Mouse (Mus musculus): Measurements from ENCODE around the gene Col9a2. TPM values are rescaled to one million over a fixed set of nuclear protein-coding genes. Genes with fewer than 3 reads are reported as not detected.

Gene Col9a2
- polyA plus RNA-seq, 1 experiment from 2014 or later = 15.4 TPM

GRCm38 (mm10) chr4:121018250-121018649, 20.9 kb upstream of the Col9a2 start:
- H3K9ac ChIP-seq (ENCODE audit: low read depth, low read length) = no peak overlapping the region
- ATAC-seq = no peak
- H3K27ac ChIP-seq (ENCODE audit: low read depth, low read length) = no peak overlapping the region
- 89% methylated on average over 3 of the region's 3 CpGs for WGBS
- peaks cover 15% of the 10 kb centered on the region for H3K4me1 ChIP-seq (ENCODE audit: control insufficient read depth, insufficient read depth, low read depth, low read length)
- no peaks in the 10 kb centered on the region for H3K9me3 ChIP-seq (ENCODE audit: control insufficient read depth, low read length)
- no peak overlapping the region for H3K4me2 ChIP-seq (ENCODE audit: low read length)
- H3K27me3 ChIP-seq (replicated peaks; ENCODE audit: control insufficient read depth, insufficient read depth, low read length) = no peaks in the 10 kb centered on the region
- H3K36me3 ChIP-seq (ENCODE audit: control insufficient read depth, insufficient read depth, low read length) = no peaks in the 10 kb centered on the region
- H3K4me3 ChIP-seq (ENCODE audit: low read length) = no peak overlapping the region

DNA sequence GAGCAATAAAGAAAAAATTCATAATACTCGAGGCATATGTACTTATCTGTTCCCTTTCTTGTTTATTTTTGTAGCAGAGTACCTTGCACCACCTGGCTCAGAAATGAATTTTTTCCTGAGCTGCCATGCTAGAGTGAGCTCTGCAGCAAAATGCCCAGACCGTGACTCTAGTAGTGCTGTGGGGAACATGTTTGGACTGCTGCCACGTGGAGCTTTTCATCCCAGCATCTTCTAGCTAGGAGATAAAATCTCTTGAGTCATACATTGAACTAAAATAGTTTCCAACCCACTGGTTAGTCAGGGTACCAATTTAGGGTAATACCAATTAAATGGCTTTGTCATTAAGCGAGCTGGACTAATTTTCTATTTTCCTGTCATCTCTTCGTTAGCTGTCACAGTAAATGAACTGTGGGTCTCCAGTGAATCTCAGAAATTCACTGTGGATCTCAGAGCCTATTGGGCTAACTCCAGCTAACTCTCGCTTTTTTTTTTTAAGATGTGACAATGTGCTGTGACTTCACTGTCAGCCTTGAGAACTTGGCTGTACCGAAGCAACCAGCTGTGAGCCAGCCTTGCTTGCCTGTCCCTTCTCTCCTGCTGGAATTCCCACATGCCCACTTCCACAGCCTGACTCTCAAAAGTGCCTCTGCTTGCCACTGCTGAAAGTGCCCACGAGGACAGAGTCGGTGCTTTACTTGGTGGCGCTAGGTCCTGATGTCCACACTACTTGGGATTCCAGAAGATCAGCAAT, 19.0 kb upstream of the Col9a2 start:
- WGBS = 68% methylated on average over 10 of the region's 10 CpGs
- no peak for ATAC-seq
- no peak overlapping the region for H3K9ac ChIP-seq (ENCODE audit: low read depth, low read length)

DNA sequence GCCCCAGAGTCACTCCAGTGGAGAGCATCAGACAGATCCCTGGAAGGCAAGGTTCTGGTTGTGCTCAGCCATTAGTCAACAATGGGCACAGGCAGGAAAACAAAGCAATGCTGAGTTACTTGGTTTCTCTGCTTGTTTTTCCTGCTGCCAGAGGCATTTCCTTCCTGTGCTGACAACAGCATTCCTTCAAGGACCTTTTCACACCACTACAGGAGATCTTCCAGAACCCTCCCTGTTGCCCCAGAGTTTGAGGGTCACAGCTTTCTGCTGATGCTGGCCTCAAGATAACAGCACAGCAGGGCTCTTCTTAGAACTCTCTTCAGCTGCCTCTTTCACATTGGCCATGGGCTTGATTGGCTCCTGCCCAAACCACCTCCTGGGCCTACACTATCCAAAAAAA, 17.3 kb upstream of the Col9a2 start:
- no peak overlapping the region for H3K27ac ChIP-seq (ENCODE audit: low read depth, low read length)
- ATAC-seq = no peak
- H3K4me1 ChIP-seq (ENCODE audit: control insufficient read depth, insufficient read depth, low read depth, low read length) = no peaks in the 10 kb centered on the region
- H3K27me3 ChIP-seq (replicated peaks; ENCODE audit: control insufficient read depth, insufficient read depth, low read length) = no peaks in the 10 kb centered on the region
- H3K4me2 ChIP-seq (ENCODE audit: low read length) = no peak overlapping the region
- H3K9me3 ChIP-seq (ENCODE audit: control insufficient read depth, low read length) = no peaks in the 10 kb centered on the region
- H3K4me3 ChIP-seq (ENCODE audit: low read length) = no peak overlapping the region
- H3K36me3 ChIP-seq (ENCODE audit: control insufficient read depth, insufficient read depth, low read length) = no peaks in the 10 kb centered on the region
- no peak overlapping the region for H3K9ac ChIP-seq (ENCODE audit: low read depth, low read length)

More for the DNA sequence above, 19.0 kb upstream of the Col9a2 start:
- Histone ChIP-seq H3K9me3 (ENCODE audit: control insufficient read depth, low read length) (no peaks in the 10 kb centered on the region), H3K27ac (ENCODE audit: low read depth, low read length) (no peak overlapping the region), H3K4me2 (ENCODE audit: low read length) (no peak overlapping the region), H3K4me1 (ENCODE audit: control insufficient read depth, insufficient read depth, low read depth, low read length) (peaks cover 6% of the 10 kb centered on the region), H3K4me3 (ENCODE audit: low read length) (no peak overlapping the region), H3K27me3 (replicated peaks; ENCODE audit: control insufficient read depth, insufficient read depth, low read length) (no peaks in the 10 kb centered on the region), H3K36me3 (ENCODE audit: control insufficient read depth, insufficient read depth, low read length) (no peaks in the 10 kb centered on the region)

- Histone ChIP-seq H3K27ac (ENCODE audit: low read depth, low read length) (no peak overlapping the region), H3K4me2 (ENCODE audit: low read length) (no peak overlapping the region), H3K27me3 (replicated peaks; ENCODE audit: control insufficient read depth, insufficient read depth, low read length) (no peaks in the 10 kb centered on the region), H3K4me1 (ENCODE audit: control insufficient read depth, insufficient read depth, low read depth, low read length) (no peaks in the 10 kb centered on the region), H3K9ac (ENCODE audit: low read depth, low read length) (no peak overlapping the region), H3K4me3 (ENCODE audit: low read length) (no peak overlapping the region), H3K9me3 (ENCODE audit: control insufficient read depth, low read length) (no peaks in the 10 kb centered on the region), H3K36me3 (ENCODE audit: control insufficient read depth, insufficient read depth, low read length) (no peaks in the 10 kb centered on the region)
- WGBS = 87% methylated on average over 7 of the region's 7 CpGs
- no peak for ATAC-seq
These were observed 15.7 kb upstream of the Col9a2 start for GRCm38 (mm10) chr4:121023464-121023863.

DNA sequence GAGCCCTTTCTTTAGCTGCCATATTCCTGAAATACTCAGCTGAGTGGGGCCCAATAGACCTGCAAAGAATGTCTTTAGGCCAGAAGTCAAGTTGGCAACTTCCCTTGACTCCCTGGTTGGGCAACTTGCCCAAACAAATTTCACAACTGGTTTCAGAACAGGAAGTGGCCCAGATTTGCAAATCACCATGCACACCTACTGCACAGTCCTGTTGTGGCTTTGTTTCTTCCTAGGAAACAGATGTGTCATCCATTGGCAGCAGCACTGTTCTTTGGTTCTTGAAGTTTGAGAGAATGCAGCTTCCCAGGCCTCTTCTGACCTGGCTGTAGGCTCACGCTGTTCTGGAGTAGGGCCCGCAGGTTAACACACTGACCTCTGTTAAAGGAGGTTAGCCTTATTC, 15.2 kb upstream of the Col9a2 start:
- Histone ChIP-seq H3K9me3 (ENCODE audit: control insufficient read depth, low read length) (no peaks in the 10 kb centered on the region), H3K4me1 (ENCODE audit: control insufficient read depth, insufficient read depth, low read depth, low read length) (no peaks in the 10 kb centered on the region), H3K36me3 (ENCODE audit: control insufficient read depth, insufficient read depth, low read length) (no peaks in the 10 kb centered on the region), H3K9ac (ENCODE audit: low read depth, low read length) (no peak overlapping the region), H3K4me2 (ENCODE audit: low read length) (no peak overlapping the region), H3K27me3 (replicated peaks; ENCODE audit: control insufficient read depth, insufficient read depth, low read length) (no peaks in the 10 kb centered on the region), H3K4me3 (ENCODE audit: low read length) (no peak overlapping the region), H3K27ac (ENCODE audit: low read depth, low read length) (no peak overlapping the region)
- no peak for ATAC-seq
- 87% methylated on average over 2 of the region's 2 CpGs for WGBS

GRCm38 (mm10) chr4:121025681-121026080, 13.5 kb upstream of the Col9a2 start:
- no peak overlapping the region for H3K4me2 ChIP-seq (ENCODE audit: low read length)
- H3K9ac ChIP-seq (ENCODE audit: low read depth, low read length) = no peak overlapping the region
- 74% methylated on average over 2 of the region's 2 CpGs for WGBS
- H3K9me3 ChIP-seq (ENCODE audit: control insufficient read depth, low read length) = no peaks in the 10 kb centered on the region
- no peak overlapping the region for H3K4me3 ChIP-seq (ENCODE audit: low read length)
- no peaks in the 10 kb centered on the region for H3K4me1 ChIP-seq (ENCODE audit: control insufficient read depth, insufficient read depth, low read depth, low read length)
- ATAC-seq = no peak
- no peaks in the 10 kb centered on the region for H3K36me3 ChIP-seq (ENCODE audit: control insufficient read depth, insufficient read depth, low read length)
- no peak overlapping the region for H3K27ac ChIP-seq (ENCODE audit: low read depth, low read length)
- H3K27me3 ChIP-seq (replicated peaks; ENCODE audit: control insufficient read depth, insufficient read depth, low read length) = no peaks in the 10 kb centered on the region

GRCm38 (mm10) chr4:121028146-121028545, 11.0 kb upstream of the Col9a2 start:
- H3K27ac ChIP-seq (ENCODE audit: low read depth, low read length) = no peak overlapping the region
- ATAC-seq = no peak
- 92% methylated on average over 1 of the region's 1 CpGs for WGBS

GRCm38 (mm10) chr4:121028659-121029392, 10.4 kb upstream of the Col9a2 start:
- WGBS = 26% methylated on average over 14 of the region's 14 CpGs
- Histone ChIP-seq H3K9me3 (ENCODE audit: control insufficient read depth, low read length) (no peaks in the 10 kb centered on the region), H3K4me3 (ENCODE audit: low read length) (no peak overlapping the region), H3K27me3 (replicated peaks; ENCODE audit: control insufficient read depth, insufficient read depth, low read length) (no peaks in the 10 kb centered on the region), H3K27ac (ENCODE audit: low read depth, low read length) (no peak overlapping the region), H3K4me1 (ENCODE audit: control insufficient read depth, insufficient read depth, low read depth, low read length) (no peaks in the 10 kb centered on the region), H3K36me3 (ENCODE audit: control insufficient read depth, insufficient read depth, low read length) (no peaks in the 10 kb centered on the region), H3K4me2 (ENCODE audit: low read length) (no peak overlapping the region), H3K9ac (ENCODE audit: low read depth, low read length) (no peak overlapping the region)
- no peak for ATAC-seq

More at GRCm38 (mm10) chr4:121028146-121028545, 11.0 kb upstream of the Col9a2 start:
- H3K9me3 ChIP-seq (ENCODE audit: control insufficient read depth, low read length) = no peaks in the 10 kb centered on the region
- no peaks in the 10 kb centered on the region for H3K27me3 ChIP-seq (replicated peaks; ENCODE audit: control insufficient read depth, insufficient read depth, low read length)
- H3K4me2 ChIP-seq (ENCODE audit: low read length) = no peak overlapping the region
- no peak overlapping the region for H3K4me3 ChIP-seq (ENCODE audit: low read length)
- no peak overlapping the region for H3K9ac ChIP-seq (ENCODE audit: low read depth, low read length)
- H3K4me1 ChIP-seq (ENCODE audit: control insufficient read depth, insufficient read depth, low read depth, low read length) = no peaks in the 10 kb centered on the region
- no peaks in the 10 kb centered on the region for H3K36me3 ChIP-seq (ENCODE audit: control insufficient read depth, insufficient read depth, low read length)

DNA sequence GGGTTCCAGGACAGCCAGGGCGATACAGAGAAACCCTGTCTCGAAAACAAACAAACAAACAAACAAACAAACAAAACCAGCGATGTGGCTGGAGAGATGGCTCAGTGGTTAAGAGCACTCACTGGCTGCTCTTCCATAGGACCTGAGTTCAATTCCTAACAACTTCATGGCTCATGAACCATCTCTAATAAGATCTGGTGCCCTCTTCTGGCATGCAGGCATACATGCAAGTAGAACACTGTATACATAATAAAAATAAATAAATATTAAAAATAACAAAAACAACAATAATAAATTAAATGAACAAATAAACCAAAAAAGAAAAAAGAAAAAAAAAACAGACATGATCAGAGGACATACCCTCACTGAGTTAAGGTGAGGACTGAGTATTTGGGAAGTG, 9.6 kb upstream of the Col9a2 start:
- Histone ChIP-seq H3K27me3 (replicated peaks; ENCODE audit: control insufficient read depth, insufficient read depth, low read length) (no peaks in the 10 kb centered on the region), H3K9me3 (ENCODE audit: control insufficient read depth, low read length) (no peaks in the 10 kb centered on the region), H3K4me2 (ENCODE audit: low read length) (no peak overlapping the region), H3K9ac (ENCODE audit: low read depth, low read length) (no peak overlapping the region), H3K36me3 (ENCODE audit: control insufficient read depth, insufficient read depth, low read length) (no peaks in the 10 kb centered on the region), H3K4me1 (ENCODE audit: control insufficient read depth, insufficient read depth, low read depth, low read length) (no peaks in the 10 kb centered on the region), H3K27ac (ENCODE audit: low read depth, low read length) (no peak overlapping the region), H3K4me3 (ENCODE audit: low read length) (no peak overlapping the region)
- ATAC-seq = no peak
- 79% methylated on average over 3 of the region's 3 CpGs for WGBS

Measured in hindbrain, embryonic 16.5 days (tissue).